Mouse (Mus musculus): Measurements from ENCODE around the gene Kcnc1.

GRCm38 (mm10) chr7:46352748-46353147, 43.5 kb upstream of the Kcnc1 start:
- TF ChIP-seq CTCF (IDR thresholded peaks at IDR 0.05; ENCODE audit: low read depth) (no peak), EP300 (IDR thresholded peaks at IDR 0.05; ENCODE audit: low read depth) (no peak)
